Mouse (Mus musculus): Measurements from ENCODE around the gene Gm12248. TPM values are rescaled to one million over a fixed set of nuclear protein-coding genes. Genes with fewer than 3 reads are reported as not detected.

Gm12248 gene
- not detected for total RNA-seq (2021)
- long read RNA-seq, experiment 1 = 0 reads
- long read RNA-seq, experiment 2 = 0 reads

DNA sequence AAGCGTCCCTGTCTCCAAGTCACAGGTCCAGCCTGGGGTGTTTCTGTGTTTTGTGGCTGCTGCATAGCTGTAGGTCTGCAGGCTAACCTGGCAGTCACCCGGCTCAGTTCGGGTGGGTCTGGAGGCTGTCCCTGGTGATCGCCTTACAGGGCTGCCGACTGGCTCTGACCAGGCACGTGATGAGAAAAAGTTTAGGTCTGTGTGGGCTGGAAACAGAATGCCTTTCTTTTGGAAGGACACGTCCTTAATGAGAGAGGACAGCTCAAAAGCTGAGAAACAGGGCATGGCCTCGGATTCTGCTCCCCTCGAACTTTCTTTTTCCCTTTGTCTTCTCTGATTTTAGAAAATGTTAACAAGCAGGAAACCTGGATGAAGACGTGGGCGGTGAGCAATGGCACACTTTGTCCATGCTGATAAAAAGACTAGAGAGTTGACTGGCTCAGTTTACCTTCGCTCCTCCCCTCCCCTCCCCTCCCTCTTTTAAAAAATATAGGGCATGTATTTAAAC lies at the start of gene Gm12248:
Gm12248 (minus strand) TSS at position 114 of the 508 bp plus-strand sequence.
- DNase-seq = peak; percentile 69

GRCm38 (mm10) chr11:58139466-58139865 lies 46.5 kb upstream of the Gm12248 start:
- no peak for DNase-seq

- no peak for DNase-seq
Measured at GRCm38 (mm10) chr11:58138821-58139220, 45.9 kb upstream of the Gm12248 start.

GRCm38 (mm10) chr11:58136677-58137076 lies 43.7 kb upstream of the Gm12248 start:
- peak; percentile 36 for DNase-seq

- no peak for DNase-seq
Measured at GRCm38 (mm10) chr11:58135296-58135695, 42.4 kb upstream of the Gm12248 start.

DNA sequence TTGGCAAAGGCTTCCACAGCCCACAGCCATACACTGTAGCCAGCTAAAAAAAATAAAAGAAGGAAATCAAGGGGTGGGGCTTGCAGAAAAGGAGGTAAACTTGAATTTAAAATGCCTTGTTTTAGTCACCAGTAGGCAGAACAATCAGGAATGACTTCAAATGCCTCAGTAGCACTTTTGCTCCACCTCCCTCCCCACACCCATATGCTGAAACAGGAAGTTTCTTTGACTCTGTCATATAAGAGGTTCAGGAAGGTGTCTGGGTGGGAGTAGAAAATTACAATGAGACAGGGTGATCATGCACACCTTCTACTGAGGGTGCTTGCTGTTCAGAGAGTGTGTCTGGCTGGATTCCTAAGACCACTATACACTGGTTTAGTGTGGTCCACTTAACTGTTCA lies 41.9 kb upstream of the Gm12248 start:
- DNase-seq = no peak

- DNase-seq = no peak
Measured at GRCm38 (mm10) chr11:58132026-58132425, 39.1 kb upstream of the Gm12248 start.

DNA sequence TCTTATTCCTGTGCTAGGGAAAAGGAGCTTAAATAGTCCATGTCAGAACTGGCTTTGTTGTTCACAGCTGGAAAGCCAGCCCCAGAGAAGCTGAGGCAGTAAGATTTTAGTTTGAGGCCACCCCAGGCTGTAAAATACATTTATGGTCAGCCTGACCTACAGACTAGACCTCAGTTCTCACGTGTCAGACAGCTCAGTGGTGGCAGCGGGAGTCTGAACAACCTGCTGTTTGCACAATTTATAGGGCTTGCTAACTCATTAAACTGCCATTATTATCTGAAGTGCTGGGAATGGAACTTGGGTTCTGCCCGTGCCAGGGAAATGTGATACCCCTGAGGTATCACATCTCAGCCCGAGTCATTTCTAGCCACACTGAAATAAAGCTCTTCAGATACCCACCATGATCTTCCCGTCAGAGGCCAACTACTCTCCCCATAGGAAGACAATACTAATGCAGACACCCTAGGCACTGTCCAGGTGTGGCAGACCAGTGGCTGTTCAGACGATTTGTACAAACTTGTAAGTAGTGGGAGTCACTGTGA lies 36.4 kb upstream of the Gm12248 start:
- DNase-seq = no peak

DNA sequence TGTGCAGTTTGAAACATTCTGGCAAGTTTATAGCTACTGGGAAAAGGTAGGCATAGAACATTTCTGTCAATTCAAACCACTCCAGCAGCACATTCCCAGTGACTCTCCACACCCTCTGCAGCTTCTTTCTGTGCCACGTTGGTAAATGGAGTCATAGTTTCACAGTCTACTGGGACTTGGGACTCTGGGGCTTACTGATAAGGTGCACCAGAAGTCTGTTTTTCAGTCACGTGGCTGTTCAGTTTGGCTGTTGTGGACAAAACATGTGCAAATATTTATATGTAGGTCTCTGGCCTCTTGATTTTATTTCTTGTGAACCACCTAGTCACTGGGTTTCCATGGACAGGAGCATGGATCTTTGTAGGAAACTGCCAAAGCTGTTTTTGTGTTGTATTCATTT lies 34.6 kb upstream of the Gm12248 start:
- no peak for DNase-seq

- DNase-seq = peak; percentile 90
Measured at GRCm38 (mm10) chr11:58126397-58127160, 33.6 kb upstream of the Gm12248 start.

GRCm38 (mm10) chr11:58125021-58125420 lies 32.1 kb upstream of the Gm12248 start:
- DNase-seq = peak; percentile 40

GRCm38 (mm10) chr11:58123711-58124110 lies 30.8 kb upstream of the Gm12248 start:
- DNase-seq = no peak

GRCm38 (mm10) chr11:58121351-58121750 lies 28.4 kb upstream of the Gm12248 start:
- DNase-seq = no peak

- DNase-seq = no peak
Measured at GRCm38 (mm10) chr11:58120655-58121054, 27.7 kb upstream of the Gm12248 start.

DNA sequence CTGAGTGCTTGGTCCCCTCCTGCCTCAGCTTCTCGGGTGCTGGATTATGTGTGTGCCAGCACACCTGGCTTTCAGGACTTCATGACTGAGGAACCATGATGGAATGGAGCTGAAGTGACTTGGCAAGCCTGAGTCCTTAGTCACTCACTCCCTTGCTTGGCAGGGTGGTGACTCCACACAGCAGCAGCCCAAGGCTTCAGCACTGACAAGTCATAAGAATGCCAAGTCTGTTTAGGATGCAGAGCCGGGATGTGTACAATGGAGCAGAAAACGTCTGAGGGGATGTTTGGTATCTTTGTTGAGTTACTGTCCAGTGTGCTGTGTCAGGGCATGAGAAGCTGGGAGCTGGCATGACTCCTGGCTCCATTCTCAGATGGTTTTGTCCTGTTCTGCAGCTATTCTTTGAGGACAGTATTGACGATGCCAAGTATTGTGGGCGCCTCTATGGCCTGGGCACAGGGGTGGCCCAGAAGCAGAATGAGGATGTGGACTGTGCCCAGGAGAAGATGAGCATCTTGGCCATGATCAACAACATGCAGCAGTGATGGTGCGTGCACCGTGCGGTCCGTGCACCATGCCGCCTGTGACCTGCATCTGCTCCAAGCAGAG lies 24.2 kb upstream of the Gm12248 start:
- no peak for DNase-seq

DNA sequence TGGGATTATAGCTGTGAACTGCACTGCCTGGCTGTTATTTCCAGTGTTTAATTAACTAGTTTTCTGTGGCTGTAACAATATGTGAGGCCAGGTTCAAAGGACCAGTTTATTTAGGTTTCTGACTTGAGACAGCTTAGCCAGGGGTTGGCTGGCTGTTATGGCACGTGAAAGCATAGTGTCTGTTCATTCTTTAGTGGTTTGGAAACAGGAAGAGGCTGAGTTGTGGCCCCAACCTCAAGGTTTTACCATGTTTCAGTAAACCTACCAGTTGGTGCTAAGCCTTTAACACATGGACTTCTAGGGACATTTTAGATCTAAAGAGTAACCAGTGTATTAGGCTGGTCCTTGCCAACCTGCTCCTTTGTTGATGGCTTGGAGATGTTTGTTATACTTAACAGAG lies 23.6 kb upstream of the Gm12248 start:
- no peak for DNase-seq

GRCm38 (mm10) chr11:58107664-58108337 lies 14.9 kb upstream of the Gm12248 start:
- DNase-seq = no peak

- no peak for DNase-seq
Measured at GRCm38 (mm10) chr11:58107009-58107408, 14.1 kb upstream of the Gm12248 start.

DNA sequence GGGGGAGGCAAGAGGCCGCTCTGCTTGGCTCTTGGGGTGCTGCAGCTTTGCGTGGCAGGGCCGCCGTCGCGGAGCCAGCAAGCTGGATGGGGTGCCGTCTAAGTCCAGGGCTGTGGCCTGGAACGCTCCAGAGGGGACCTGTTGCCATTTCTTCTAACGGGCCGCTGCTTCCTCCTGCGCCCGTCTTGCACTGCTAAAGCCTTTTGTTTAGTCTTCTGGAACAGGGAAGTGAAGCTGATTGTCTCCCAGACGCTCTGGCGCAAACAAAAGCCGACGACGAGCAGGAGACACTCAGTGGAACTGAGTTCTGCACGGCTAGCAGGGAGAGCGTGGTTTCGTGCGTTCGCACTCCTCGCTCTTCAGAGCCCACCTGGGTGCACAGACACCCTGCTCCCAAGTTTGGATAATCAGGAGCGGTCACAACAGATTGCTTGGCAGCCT lies 11.4 kb upstream of the Gm12248 start:
- no peak for DNase-seq

- peak; percentile 100 for DNase-seq
Measured at GRCm38 (mm10) chr11:58103697-58104306, 10.9 kb upstream of the Gm12248 start, which contains the start of gene Cnot8. Gene Cnot8 (plus strand): TSS chr11:58104153.

DNA sequence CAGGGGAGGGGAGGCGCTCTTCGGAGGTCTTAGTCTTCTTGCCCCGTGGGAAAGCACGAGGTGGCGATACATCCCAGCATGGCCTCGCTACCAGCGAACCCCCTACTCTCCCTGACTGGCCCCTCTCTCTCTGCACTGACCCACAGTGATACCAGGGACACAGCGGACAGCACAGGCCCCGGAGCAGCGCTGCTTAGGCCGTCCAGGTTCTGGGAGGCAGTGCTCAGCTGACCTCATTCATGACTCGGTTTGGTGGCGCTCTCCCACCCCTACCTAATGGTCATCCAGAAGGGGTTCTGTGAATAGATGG lies 10.4 kb upstream of the Gm12248 start:
- DNase-seq = no peak
